Mouse (Mus musculus) kidney, embryonic 15.5 days (tissue): ENCODE data around the gene Grk6. TPM values are rescaled to one million over a fixed set of nuclear protein-coding genes. Genes with fewer than 3 reads are reported as not detected.

Experiments used
- ATAC-seq: fragments of 200-750 bp; cut with Nextera tagmentation; replicated peaks from 2 replicates; pipeline ENCODE4 v1.8.0; 2017; ENCODE audit warnings: moderate TSS enrichment; ENCODE audit not compliant: low FRiP score
- H3K27ac ChIP-seq: fragments of 300-500 bp; sonication (generic); 2 replicates; pipeline ENCODE4 v1.5.1; 2015; ENCODE audit warnings: mild to moderate bottlenecking, inconsistent platforms
- H3K27me3 ChIP-seq: fragments of 300-500 bp; sonication (generic); 2 replicates; pipeline ENCODE4 v1.6.1; 2015; ENCODE audit warnings: inconsistent platforms
- H3K36me3 ChIP-seq: fragments of 300-500 bp; sonication (generic); 2 replicates; pipeline ENCODE4 v1.6.1; 2015; ENCODE audit warnings: inconsistent platforms
- H3K4me1 ChIP-seq: fragments of 300-500 bp; sonication (generic); 2 replicates; pipeline ENCODE4 v1.6.1; 2015; ENCODE audit warnings: inconsistent platforms
- H3K4me2 ChIP-seq: fragments of 300-500 bp; sonication (generic); 2 replicates; pipeline ENCODE4 v1.6.1; 2015; ENCODE audit warnings: moderate library complexity, mild to moderate bottlenecking, inconsistent platforms
- H3K4me3 ChIP-seq: fragments of 300-500 bp; sonication (generic); replicated peaks from 2 replicates; pipeline ENCODE4 v1.5.1; 2015; ENCODE audit warnings: mild to moderate bottlenecking, inconsistent platforms
- H3K9ac ChIP-seq: fragments of 300-500 bp; sonication (generic); 2 replicates; pipeline ENCODE4 v1.6.1; 2015; ENCODE audit warnings: mild to moderate bottlenecking, inconsistent platforms
- H3K9me3 ChIP-seq: fragments of 300-500 bp; sonication (generic); replicated peaks from 2 replicates; pipeline ENCODE4 v1.6.1; 2016; ENCODE audit warnings: inconsistent platforms
- WGBS: fragments of 180-500 bp; shearing (Covaris S2); methylation state at CpG from one replicate; pipeline ENCODE4 v1.1.7; 2015; ENCODE audit warnings: mixed read lengths; 5-methylcytosine and 5-hydroxymethylcytosine counted together
- polyA plus RNA-seq: library from polyadenylated mRNA; unstranded; fragments of >200 nt; fragmentation: Nextera tagmentation; extraction: Ambion mirVana; gene quantifications from 2 replicates; pipeline ENCODE4 v1.2.1, GENCODE M21; 2015

The Grk6 gene
- polyA plus RNA-seq, 1 experiment from 2014 or later = 45.9 TPM

- ATAC-seq = no peak
- no peaks in the 10 kb centered on the region for H3K9me3 ChIP-seq
- 32% methylated on average over 9 of the region's 9 CpGs for WGBS
- H3K9ac ChIP-seq = no peak overlapping the region
- H3K4me2 ChIP-seq = peak overlapping the region; percentile 91
- peaks cover 55% of the 10 kb centered on the region for H3K4me1 ChIP-seq
- no peak overlapping the region for H3K4me3 ChIP-seq
- H3K27ac ChIP-seq = peak overlapping the region; percentile 57
- H3K36me3 ChIP-seq = peaks cover 49% of the 10 kb centered on the region
- H3K27me3 ChIP-seq = no peaks in the 10 kb centered on the region
These were observed 38.2 kb downstream of the Grk6 start for GRCm38 (mm10) chr13:55483071-55483470.

GRCm38 (mm10) chr13:55483593-55483992, 38.7 kb downstream of the Grk6 start:
- Histone ChIP-seq H3K4me1 (peaks cover 59% of the 10 kb centered on the region), H3K4me3 (no peak overlapping the region), H3K27ac (peak overlapping the region; percentile 57), H3K36me3 (peaks cover 45% of the 10 kb centered on the region), H3K9me3 (no peaks in the 10 kb centered on the region), H3K4me2 (peak overlapping the region; percentile 91), H3K27me3 (no peaks in the 10 kb centered on the region), H3K9ac (no peak overlapping the region)
- ATAC-seq = no peak
- 32% methylated on average over 15 of the region's 15 CpGs for WGBS

GRCm38 (mm10) chr13:55484520-55485088, 39.7 kb downstream of the Grk6 start:
- no peak overlapping the region for H3K27ac ChIP-seq
- peaks cover 35% of the 10 kb centered on the region for H3K36me3 ChIP-seq
- peaks cover 55% of the 10 kb centered on the region for H3K4me1 ChIP-seq
- H3K9ac ChIP-seq = 0 out of 2 replicates have a peak overlapping the region, but pooled peaks have one; percentile 23
- no peaks in the 10 kb centered on the region for H3K27me3 ChIP-seq
- peak overlapping the region; percentile 91 for H3K4me2 ChIP-seq
- no peaks in the 10 kb centered on the region for H3K9me3 ChIP-seq
- H3K4me3 ChIP-seq = 0 out of 2 replicates have a peak overlapping the region, but pooled peaks have one; percentile 5
- ATAC-seq = no peak
- 31% methylated on average over 7 of the region's 7 CpGs for WGBS

GRCm38 (mm10) chr13:55486029-55486794, 41.3 kb downstream of the Grk6 start:
- no peaks in the 10 kb centered on the region for H3K9me3 ChIP-seq
- H3K27me3 ChIP-seq = no peaks in the 10 kb centered on the region
- H3K4me1 ChIP-seq = peaks cover 55% of the 10 kb centered on the region
- peak overlapping the region; percentile 68 for H3K4me3 ChIP-seq
- peak overlapping the region; percentile 91 for H3K4me2 ChIP-seq
- H3K36me3 ChIP-seq = peaks cover 19% of the 10 kb centered on the region
- 25% methylated on average over 14 of the region's 14 CpGs for WGBS
- no peak for ATAC-seq
- H3K9ac ChIP-seq = peak overlapping the region; percentile 91
- peak overlapping the region; percentile 87; the same call in 1 of the 2 replicates for H3K27ac ChIP-seq

GRCm38 (mm10) chr13:55486916-55487577, 42.2 kb downstream of the Grk6 start:
- WGBS = under 1% methylated on average over 29 of the region's 29 CpGs
- Histone ChIP-seq H3K4me1 (peaks cover 55% of the 10 kb centered on the region), H3K9me3 (no peaks in the 10 kb centered on the region), H3K9ac (peak overlapping the region; percentile 91), H3K27me3 (no peaks in the 10 kb centered on the region), H3K4me2 (peak overlapping the region; percentile 91), H3K27ac (peak overlapping the region; percentile 87), H3K4me3 (peak overlapping the region; percentile 68), H3K36me3 (peaks cover 10% of the 10 kb centered on the region)
- peak; percentile 71 for ATAC-seq

- no peaks in the 10 kb centered on the region for H3K27me3 ChIP-seq
- H3K9ac ChIP-seq = peak within 1 kb of the TSS; percentile 91
- peaks cover 48% of the 10 kb centered on the region for H3K4me1 ChIP-seq
- ATAC-seq = peak; percentile 86
- H3K36me3 ChIP-seq = peaks cover 2% of the 10 kb centered on the region; the same call in 1 of the 2 replicates
- peak within 1 kb of the TSS; percentile 87 for H3K27ac ChIP-seq
- peak within 1 kb of the TSS; percentile 68 for H3K4me3 ChIP-seq
- H3K9me3 ChIP-seq = no peaks in the 10 kb centered on the region
- under 1% methylated on average over 63 of the region's 83 CpGs for WGBS
- peak within 1 kb of the TSS; percentile 91 for H3K4me2 ChIP-seq
These were observed 43.0 kb downstream of the Grk6 start, which contains the start of gene Dbn1 for GRCm38 (mm10) chr13:55487578-55488498. Gene Dbn1 (minus strand): TSS chr13:55488111.

GRCm38 (mm10) chr13:55494257-55494656, 49.4 kb downstream of the Grk6 start:
- H3K9me3 ChIP-seq = no peaks in the 10 kb centered on the region
- no peak for ATAC-seq
- peaks cover 28% of the 10 kb centered on the region for H3K36me3 ChIP-seq
- H3K4me1 ChIP-seq = peaks cover 17% of the 10 kb centered on the region
- no peaks in the 10 kb centered on the region for H3K27me3 ChIP-seq
- H3K9ac ChIP-seq = no peak overlapping the region
- H3K27ac ChIP-seq = no peak overlapping the region
- H3K4me2 ChIP-seq = no peak overlapping the region
- WGBS = 15% methylated on average over 2 of the region's 2 CpGs
- no peak overlapping the region for H3K4me3 ChIP-seq

GRCm38 (mm10) chr13:55494883-55495621, 50.2 kb downstream of the Grk6 start:
- H3K27ac ChIP-seq = no peak overlapping the region
- H3K9me3 ChIP-seq = no peaks in the 10 kb centered on the region
- H3K9ac ChIP-seq = no peak overlapping the region
- 0 out of 2 replicates have a peak, but pooled peaks have one; percentile 17 for ATAC-seq
- H3K36me3 ChIP-seq = peaks cover 35% of the 10 kb centered on the region
- WGBS = 27% methylated on average over 18 of the region's 18 CpGs
- no peak overlapping the region for H3K4me3 ChIP-seq
- peaks cover 17% of the 10 kb centered on the region for H3K4me1 ChIP-seq
- no peak overlapping the region for H3K4me2 ChIP-seq
- H3K27me3 ChIP-seq = no peaks in the 10 kb centered on the region

GRCm38 (mm10) chr13:55495702-55496101, 50.8 kb downstream of the Grk6 start:
- 36% methylated on average over 4 of the region's 4 CpGs for WGBS

GRCm38 (mm10) chr13:55496661-55497060, 51.8 kb downstream of the Grk6 start:
- H3K27ac ChIP-seq = no peak overlapping the region
- no peak overlapping the region for H3K4me2 ChIP-seq
- peaks cover 17% of the 10 kb centered on the region for H3K4me1 ChIP-seq
- 85% methylated on average over 6 of the region's 6 CpGs for WGBS
- H3K27me3 ChIP-seq = no peaks in the 10 kb centered on the region
- no peak overlapping the region for H3K9ac ChIP-seq
- H3K36me3 ChIP-seq = peaks cover 51% of the 10 kb centered on the region
- ATAC-seq = no peak
- H3K9me3 ChIP-seq = no peaks in the 10 kb centered on the region
- no peak overlapping the region for H3K4me3 ChIP-seq

More at GRCm38 (mm10) chr13:55495702-55496101, 50.8 kb downstream of the Grk6 start:
- H3K9ac ChIP-seq = no peak overlapping the region
- no peaks in the 10 kb centered on the region for H3K9me3 ChIP-seq
- peaks cover 17% of the 10 kb centered on the region for H3K4me1 ChIP-seq
- H3K27ac ChIP-seq = no peak overlapping the region
- peaks cover 42% of the 10 kb centered on the region for H3K36me3 ChIP-seq
- H3K4me3 ChIP-seq = no peak overlapping the region
- H3K4me2 ChIP-seq = no peak overlapping the region
- H3K27me3 ChIP-seq = no peaks in the 10 kb centered on the region
- ATAC-seq = no peak

GRCm38 (mm10) chr13:55498906-55499305, 54.0 kb downstream of the Grk6 start:
- Histone ChIP-seq H3K4me1 (peaks cover 17% of the 10 kb centered on the region), H3K9me3 (no peaks in the 10 kb centered on the region), H3K36me3 (peaks cover 74% of the 10 kb centered on the region), H3K9ac (no peak overlapping the region), H3K27ac (no peak overlapping the region), H3K4me2 (no peak overlapping the region), H3K27me3 (no peaks in the 10 kb centered on the region), H3K4me3 (no peak overlapping the region)
- WGBS = 65% methylated on average over 11 of the region's 11 CpGs
- no peak for ATAC-seq
